Mouse (Mus musculus): Measurements from ENCODE around the gene Gm20388. TPM values are rescaled to one million over a fixed set of nuclear protein-coding genes. Genes with fewer than 3 reads are reported as not detected.
"Not testable (repeated sequence)": the region's sequence is repeated elsewhere in the genome, so short reads cannot be mapped to it uniquely, and the experiment has no call there.

Gene Gm20388
- polyA plus RNA-seq, 1 experiment: 18.7 TPM

DNA sequence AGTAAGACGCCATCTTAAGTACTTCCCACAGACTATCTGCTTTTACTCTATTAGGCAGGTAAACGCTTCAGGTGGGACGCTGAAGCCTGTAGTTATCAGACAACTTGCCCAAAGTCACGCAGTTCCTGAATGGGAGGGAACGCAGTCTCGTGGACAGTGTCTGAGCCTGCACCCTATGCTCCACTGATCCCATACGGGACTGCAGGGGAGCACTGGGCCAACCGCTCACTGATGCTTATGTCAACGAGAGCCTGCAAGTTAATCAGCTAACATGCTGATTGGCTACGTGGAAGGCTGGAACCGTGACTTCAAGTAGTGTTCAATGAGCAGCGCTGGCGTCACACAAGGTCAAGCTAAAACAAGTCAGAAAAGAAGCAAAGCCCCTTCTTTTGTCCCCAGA lies 4109.1 kb downstream of the Gm20388 start:
- DNase-seq: no peak
- no peak overlapping the region for H3K27ac ChIP-seq (ENCODE audit: insufficient read depth, low read length)
- 34% methylated on average over 13 of the region's 13 CpGs for WGBS
- TF ChIP-seq CTCF (IDR thresholded peaks at IDR 0.05; ENCODE audit: borderline replicate concordance, insufficient read depth, low read depth, low read length): no peak
- no peak for TF ChIP-seq POLR2A (IDR thresholded peaks at IDR 0.05; ENCODE audit: borderline replicate concordance, insufficient read depth, low read length)
- no peaks in the 10 kb centered on the region for H3K27me3 ChIP-seq (ENCODE audit: control insufficient read depth, insufficient read depth, low read length)
- H3K4me1 ChIP-seq (ENCODE audit: control insufficient read depth, insufficient read depth, low read length): peaks cover 6% of the 10 kb centered on the region
- H3K4me3 ChIP-seq (replicated peaks; ENCODE audit: insufficient read depth, low read depth, low read length): peak overlapping the region; percentile 4

- peak in 1 of 2 experiments; percentile 67 for DNase-seq
- 1% methylated on average over 84 of the region's 87 CpGs for WGBS
- TF ChIP-seq POLR2A (IDR thresholded peaks at IDR 0.05; ENCODE audit: borderline replicate concordance, insufficient read depth, low read length): no peak
- no peak for TF ChIP-seq CTCF (IDR thresholded peaks at IDR 0.05; ENCODE audit: borderline replicate concordance, insufficient read depth, low read depth, low read length)
- Histone ChIP-seq H3K27ac (ENCODE audit: insufficient read depth, low read length) (peak overlapping the region; percentile 96), H3K27me3 (ENCODE audit: control insufficient read depth, insufficient read depth, low read length) (no peaks in the 10 kb centered on the region), H3K4me3 (replicated peaks; ENCODE audit: insufficient read depth, low read depth, low read length) (peak overlapping the region; percentile 74), H3K4me1 (ENCODE audit: control insufficient read depth, insufficient read depth, low read length) (peaks cover 6% of the 10 kb centered on the region)
Observed at GRCm38 (mm10) chr8:124020439-124021236, 4110.0 kb downstream of the Gm20388 start.

- Histone ChIP-seq H3K27me3 (ENCODE audit: control insufficient read depth, insufficient read depth, low read length) (no peaks in the 10 kb centered on the region), H3K27ac (ENCODE audit: insufficient read depth, low read length) (peak within 1 kb of the TSS; percentile 96), H3K4me1 (ENCODE audit: control insufficient read depth, insufficient read depth, low read length) (peaks cover 6% of the 10 kb centered on the region), H3K4me3 (replicated peaks; ENCODE audit: insufficient read depth, low read depth, low read length) (peak within 1 kb of the TSS; percentile 74)
- TF ChIP-seq POLR2A (IDR thresholded peaks at IDR 0.05; ENCODE audit: borderline replicate concordance, insufficient read depth, low read length) (peak; percentile 80), CTCF (IDR thresholded peaks at IDR 0.05; ENCODE audit: borderline replicate concordance, insufficient read depth, low read depth, low read length) (no peak)
- under 1% methylated on average over 74 of the region's 74 CpGs for WGBS
- peak; percentile 95 to 97 for DNase-seq
Observed at GRCm38 (mm10) chr8:124021237-124022227, 4110.9 kb downstream of the Gm20388 start, which contains the start of the genes Taf5l and Urb2. Gene Taf5l (minus strand): TSS chr8:124021397. Gene Urb2 (plus strand): TSS chr8:124021508.

DNA sequence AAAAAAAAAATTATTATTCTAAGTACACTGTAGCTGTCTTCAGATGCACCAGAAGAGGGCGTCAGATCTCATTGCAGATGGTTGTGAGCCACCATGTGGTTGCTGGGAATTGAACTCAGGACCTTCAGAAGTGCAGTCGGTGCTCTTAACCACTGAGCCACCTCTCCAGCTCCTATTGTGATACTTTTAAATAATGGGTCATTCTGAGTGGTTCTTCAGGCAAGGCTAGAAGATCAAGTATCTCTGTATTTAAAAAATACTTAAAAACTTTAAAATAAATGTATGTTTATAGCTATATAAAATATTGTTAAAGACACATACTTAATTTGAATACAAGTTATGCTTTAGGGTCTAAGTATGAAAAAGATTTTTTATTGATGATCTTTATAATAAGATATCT lies 4115.6 kb downstream of the Gm20388 start:
- DNase-seq; H3K4me3 ChIP-seq (replicated peaks; ENCODE audit: insufficient read depth, low read depth, low read length); H3K27ac ChIP-seq (ENCODE audit: insufficient read depth, low read length); H3K27me3 ChIP-seq (ENCODE audit: control insufficient read depth, insufficient read depth, low read length); H3K4me1 ChIP-seq (ENCODE audit: control insufficient read depth, insufficient read depth, low read length): not testable (repeated sequence)
- WGBS: 77% methylated on average over 2 of the region's 2 CpGs

DNA sequence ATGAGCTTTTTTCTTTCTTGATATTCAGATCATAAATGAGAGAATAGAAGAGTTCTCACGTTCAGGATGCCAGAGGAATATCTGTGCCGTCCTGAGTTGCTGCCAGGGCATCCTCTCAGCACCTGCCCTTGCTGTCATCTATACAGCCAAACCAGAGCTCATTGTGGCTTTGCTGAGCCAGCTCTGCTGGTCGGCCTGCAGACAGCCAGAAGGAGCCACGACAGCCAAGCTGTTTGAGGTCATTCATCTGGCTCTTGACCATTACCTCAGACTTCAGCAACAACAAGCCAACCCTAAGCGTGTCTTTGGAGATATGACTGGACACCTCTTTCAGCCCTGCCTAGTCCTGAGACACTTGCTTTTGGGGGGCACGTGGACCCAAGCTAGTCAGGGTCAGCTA lies 4117.2 kb downstream of the Gm20388 start:
- no peaks in the 10 kb centered on the region for H3K27me3 ChIP-seq (ENCODE audit: control insufficient read depth, insufficient read depth, low read length)
- H3K4me1 ChIP-seq (ENCODE audit: control insufficient read depth, insufficient read depth, low read length): peaks cover 8% of the 10 kb centered on the region
- 20% methylated on average over 6 of the region's 6 CpGs for WGBS

DNA sequence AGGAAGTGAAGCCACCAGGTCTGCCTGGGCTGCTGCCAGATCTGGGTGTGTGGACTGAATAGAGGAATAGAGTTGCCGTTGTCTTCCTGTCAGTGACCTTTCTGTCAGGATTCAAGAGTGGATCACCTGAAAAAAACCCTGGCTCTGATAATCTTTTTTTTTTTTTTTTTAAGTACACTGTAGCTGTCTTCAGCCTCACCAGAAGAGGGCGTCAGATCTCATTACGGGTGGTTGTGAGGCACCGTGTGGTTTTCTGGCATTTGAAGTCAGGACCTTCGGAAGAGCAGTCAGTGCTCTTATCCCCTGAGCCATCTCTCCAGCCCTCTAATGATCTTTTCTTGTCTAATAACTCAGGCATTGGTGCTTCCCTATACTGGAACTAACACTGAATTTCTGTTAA lies 4122.8 kb downstream of the Gm20388 start:
- Histone ChIP-seq H3K4me1 (ENCODE audit: control insufficient read depth, insufficient read depth, low read length) (peaks cover 3% of the 10 kb centered on the region), H3K27ac (ENCODE audit: insufficient read depth, low read length) (no peak overlapping the region), H3K27me3 (ENCODE audit: control insufficient read depth, insufficient read depth, low read length) (no peaks in the 10 kb centered on the region), H3K4me3 (replicated peaks; ENCODE audit: insufficient read depth, low read depth, low read length) (no peak overlapping the region)
- TF ChIP-seq CTCF (IDR thresholded peaks at IDR 0.05; ENCODE audit: borderline replicate concordance, insufficient read depth, low read depth, low read length): no peak
- no peak for TF ChIP-seq POLR2A (IDR thresholded peaks at IDR 0.05; ENCODE audit: borderline replicate concordance, insufficient read depth, low read length)
- DNase-seq: no peak
- 48% methylated on average over 5 of the region's 5 CpGs for WGBS

More for the DNA sequence above, 4117.2 kb downstream of the Gm20388 start:
- peak overlapping the region; percentile 34; the same call in 1 of the 2 replicates for H3K27ac ChIP-seq (ENCODE audit: insufficient read depth, low read length)
- peak; percentile 55 to 83 for DNase-seq
- H3K4me3 ChIP-seq (replicated peaks; ENCODE audit: insufficient read depth, low read depth, low read length): no peak overlapping the region
- TF ChIP-seq CTCF (IDR thresholded peaks at IDR 0.05; ENCODE audit: borderline replicate concordance, insufficient read depth, low read depth, low read length) (no peak), POLR2A (IDR thresholded peaks at IDR 0.05; ENCODE audit: borderline replicate concordance, insufficient read depth, low read length) (no peak)

DNA sequence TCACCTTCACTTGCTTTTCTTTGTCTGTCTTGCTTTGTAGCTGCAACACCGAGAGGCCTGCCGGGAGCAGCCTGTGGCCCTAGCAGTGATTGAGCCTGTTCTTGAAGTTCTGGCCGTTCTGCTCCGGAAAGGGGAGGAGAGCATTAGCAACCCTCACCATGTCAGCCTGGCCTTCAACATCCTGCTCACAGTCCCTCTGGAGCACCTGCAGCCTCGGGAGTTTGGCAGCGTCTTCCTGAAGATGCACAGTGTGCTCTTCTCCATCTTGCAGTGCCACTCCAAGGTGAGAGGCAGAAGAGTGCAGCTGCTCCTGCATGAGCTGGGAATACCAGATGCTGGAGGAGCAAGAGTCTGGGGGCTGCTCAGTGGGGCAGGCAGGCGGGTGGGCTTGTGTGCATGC lies 4127.5 kb downstream of the Gm20388 start:
- WGBS: 90% methylated on average over 7 of the region's 7 CpGs

More for the DNA sequence above, 4127.5 kb downstream of the Gm20388 start:
- Histone ChIP-seq H3K4me1 (ENCODE audit: control insufficient read depth, insufficient read depth, low read length) (no peaks in the 10 kb centered on the region), H3K4me3 (replicated peaks; ENCODE audit: insufficient read depth, low read depth, low read length) (no peak overlapping the region), H3K27me3 (ENCODE audit: control insufficient read depth, insufficient read depth, low read length) (no peaks in the 10 kb centered on the region), H3K27ac (ENCODE audit: insufficient read depth, low read length) (no peak overlapping the region)
- TF ChIP-seq CTCF (IDR thresholded peaks at IDR 0.05; ENCODE audit: borderline replicate concordance, insufficient read depth, low read depth, low read length) (no peak), POLR2A (IDR thresholded peaks at IDR 0.05; ENCODE audit: borderline replicate concordance, insufficient read depth, low read length) (no peak)
- DNase-seq: no peak
